Mouse (Mus musculus) C2C12 (cell line): Measurements from ENCODE around the gene March6. TPM values are rescaled to one million over a fixed set of nuclear protein-coding genes. Genes with fewer than 3 reads are reported as not detected.

Experiments
- H3K27me3 ChIP-seq: one replicate; pipeline ENCODE4 v1.6.1; 2011; ENCODE audit not compliant: control insufficient read depth, insufficient read depth, insufficient read length
- H3K36me3 ChIP-seq: one replicate; pipeline ENCODE4 v1.6.1; 2011; ENCODE audit not compliant: control insufficient read depth, insufficient read depth
- H3K4me3 ChIP-seq: one replicate; pipeline ENCODE4 v1.5.1; 2011; ENCODE audit warnings: mild to moderate bottlenecking, control low read depth; ENCODE audit not compliant: poor library complexity, insufficient read depth, severe bottlenecking
- H3K79me2 ChIP-seq: one replicate; pipeline ENCODE4 v1.6.1; 2011; ENCODE audit not compliant: control insufficient read depth, insufficient read depth
- H3K79me3 ChIP-seq: one replicate; pipeline ENCODE4 v1.6.1; 2011; ENCODE audit warnings: low read depth, control low read depth
- H3ac ChIP-seq: one replicate; pipeline ENCODE3; 2011; ENCODE audit warnings: low read depth; ENCODE audit not compliant: control insufficient read depth, insufficient read length
- CEBPB ChIP-seq: IDR thresholded peaks from one replicate; pipeline ENCODE4 v1.6.1; 2011; ENCODE audit warnings: low read depth, mild to moderate bottlenecking, control low read depth, moderate library complexity
- CTCF ChIP-seq: IDR thresholded peaks from one replicate; pipeline ENCODE4 v1.5.1; 2011; ENCODE audit not compliant: control insufficient read depth, insufficient read depth, insufficient read length
- FOSL1 ChIP-seq: IDR thresholded peaks from one replicate; pipeline ENCODE4 v1.8.0; 2011; ENCODE audit warnings: mild to moderate bottlenecking, low read length; ENCODE audit not compliant: poor library complexity, insufficient read depth, severe bottlenecking
- MAX ChIP-seq: IDR thresholded peaks from one replicate; pipeline ENCODE4 v1.6.1; 2011; ENCODE audit warnings: mild to moderate bottlenecking, control low read depth
- MYOD1 ChIP-seq: IDR thresholded peaks from one replicate; pipeline ENCODE4 v1.6.1; 2011; ENCODE audit warnings: low read depth; ENCODE audit not compliant: control insufficient read depth, insufficient read length
- MYOG ChIP-seq: IDR thresholded peaks from one replicate; pipeline ENCODE4 v1.6.1; 2011; ENCODE audit not compliant: control insufficient read depth, insufficient read length; ENCODE audit errors: extremely low read depth
- USF1 ChIP-seq: IDR thresholded peaks from one replicate; pipeline ENCODE4 v1.6.1; 2011; ENCODE audit warnings: low read depth, mild to moderate bottlenecking, control low read depth, moderate library complexity
- polyA plus RNA-seq: library from polyadenylated mRNA; unstranded; fragments of >200 nt; fragmentation: generic; extraction: Trizol; gene quantifications from one replicate; pipeline ENCODE4 v1.2.1, GENCODE M21; 2012; ENCODE audit warnings: missing spikeins

Gene March6
- polyA plus RNA-seq, 1 experiment = 22.5 TPM

DNA sequence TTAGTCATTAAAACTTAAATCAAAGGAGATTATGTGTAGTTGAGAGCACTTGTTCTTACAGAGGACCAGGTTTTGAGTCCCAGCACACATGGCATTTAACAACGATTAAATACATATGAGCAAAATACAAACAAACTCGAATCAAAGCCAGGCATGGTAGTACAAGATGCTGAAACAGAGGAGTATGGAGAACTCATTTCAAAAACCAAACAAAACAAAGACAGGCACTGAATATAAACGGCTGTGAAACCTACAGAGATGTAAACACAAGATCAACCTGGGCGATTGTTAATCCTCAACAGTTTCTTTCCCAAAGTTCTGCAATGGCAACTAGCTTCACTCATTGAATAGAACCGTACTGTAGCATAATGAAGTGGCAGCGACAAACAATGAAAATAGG lies 1.8 kb downstream of the March6 start:
- no peak overlapping the region for H3K4me3 ChIP-seq
- peaks cover 63% of the 10 kb centered on the region for H3K79me3 ChIP-seq
- H3K36me3 ChIP-seq = no peaks in the 10 kb centered on the region
- no peak overlapping the region for H3ac ChIP-seq
- H3K79me2 ChIP-seq = peaks cover 70% of the 10 kb centered on the region
- TF ChIP-seq CTCF = no peak
- TF ChIP-seq MAX = no peak
- H3K27me3 ChIP-seq = no peaks in the 10 kb centered on the region

DNA sequence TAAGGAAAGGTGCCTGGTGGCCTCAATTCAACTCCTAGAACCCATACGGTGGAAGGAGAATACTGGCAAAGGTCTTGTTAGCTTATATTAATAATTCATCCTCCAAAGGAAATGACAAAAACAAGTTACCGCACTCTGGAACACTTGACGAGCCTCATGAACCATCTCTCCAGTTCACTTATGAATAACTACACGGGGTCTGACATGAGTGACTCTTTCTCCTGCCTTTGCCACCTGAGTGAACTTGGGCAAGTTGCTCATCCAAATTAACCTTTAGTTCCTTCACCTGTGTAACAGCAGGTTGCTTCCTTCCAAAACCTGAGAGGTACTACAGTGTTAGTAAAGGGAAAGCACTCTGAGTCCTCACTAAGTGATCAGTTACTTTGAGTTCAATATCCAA lies 2.4 kb downstream of the March6 start:
- Histone ChIP-seq H3K79me3 (peaks cover 70% of the 10 kb centered on the region), H3K36me3 (no peaks in the 10 kb centered on the region), H3K4me3 (no peak overlapping the region), H3K27me3 (no peaks in the 10 kb centered on the region), H3K79me2 (peaks cover 76% of the 10 kb centered on the region), H3ac (no peak overlapping the region)
- TF ChIP-seq USF1 (no peak), MYOG (no peak), CEBPB (no peak), MYOD1 (no peak), MAX (no peak), FOSL1 (no peak)

DNA sequence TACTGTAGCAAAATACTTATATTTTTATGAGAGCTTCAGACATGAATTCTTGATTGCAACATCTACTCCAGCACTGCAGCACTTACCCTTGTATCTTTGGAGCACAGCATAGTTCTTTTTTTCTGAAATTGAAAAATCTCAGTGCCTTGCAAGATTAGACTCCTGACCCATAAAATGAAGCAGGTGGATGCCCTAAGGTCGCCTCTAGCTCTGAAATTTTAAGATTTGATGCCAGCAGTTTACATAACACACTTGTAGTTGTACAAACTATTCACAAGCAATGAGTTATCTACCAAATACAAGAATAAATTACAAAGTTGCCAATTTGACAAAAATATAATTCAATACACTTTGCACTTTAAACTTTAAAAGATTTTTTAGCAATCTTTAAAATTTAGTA lies 4.4 kb downstream of the March6 start:
- no peak for TF ChIP-seq MYOD1
- TF ChIP-seq FOSL1 = no peak
- no peak for TF ChIP-seq MAX
- no peak for TF ChIP-seq MYOG
- no peak for TF ChIP-seq CTCF
- TF ChIP-seq USF1 = no peak
- no peak for TF ChIP-seq CEBPB
- peaks cover 93% of the 10 kb centered on the region for H3K79me2 ChIP-seq
- no peak overlapping the region for H3ac ChIP-seq
- H3K79me3 ChIP-seq = peaks cover 90% of the 10 kb centered on the region
- H3K36me3 ChIP-seq = no peaks in the 10 kb centered on the region
- no peaks in the 10 kb centered on the region for H3K27me3 ChIP-seq
- H3K4me3 ChIP-seq = no peak overlapping the region

DNA sequence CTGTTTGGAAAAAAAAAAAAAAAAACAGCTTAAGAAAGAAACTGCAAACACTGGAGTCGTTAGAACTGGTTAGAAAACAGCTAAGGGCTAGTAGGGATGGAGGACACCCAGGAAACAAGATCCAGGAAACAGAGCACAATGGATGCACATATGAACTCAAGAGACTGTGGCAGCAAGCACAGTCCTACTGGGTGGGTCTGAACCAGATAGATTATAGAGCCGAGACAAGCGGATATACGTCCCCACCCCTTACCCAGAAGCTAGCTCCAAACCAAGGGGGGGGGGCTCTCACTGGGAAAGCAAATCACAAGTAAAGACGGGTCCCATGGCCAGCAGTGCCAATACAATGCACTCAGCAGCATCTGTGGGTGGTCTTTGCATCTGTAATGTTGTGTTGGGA lies 11.9 kb downstream of the March6 start:
- TF ChIP-seq CEBPB (no peak), MAX (no peak), MYOD1 (no peak), MYOG (no peak), CTCF (no peak), FOSL1 (no peak), USF1 (no peak)
- Histone ChIP-seq H3K79me3 (peaks cover 94% of the 10 kb centered on the region), H3ac (no peak overlapping the region), H3K27me3 (no peaks in the 10 kb centered on the region), H3K79me2 (peaks cover 100% of the 10 kb centered on the region), H3K4me3 (no peak overlapping the region), H3K36me3 (no peaks in the 10 kb centered on the region)

DNA sequence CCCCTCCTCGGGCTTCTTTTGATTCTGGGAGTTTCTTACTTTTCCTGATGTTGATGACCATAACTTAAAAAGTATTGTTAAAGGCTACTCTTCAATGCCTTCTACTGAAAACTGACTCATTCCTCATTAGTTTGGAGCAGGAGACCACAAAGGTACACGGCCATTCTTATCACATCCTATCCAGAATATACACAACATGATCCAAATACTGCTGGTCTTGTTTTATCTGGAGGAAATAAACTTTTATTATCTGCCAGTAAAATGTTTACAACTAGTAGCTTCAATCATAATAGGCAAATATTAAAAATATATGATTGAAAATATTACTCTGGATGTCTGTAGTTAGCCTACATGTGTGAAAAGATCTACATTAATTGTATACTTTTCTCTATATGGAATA lies 12.5 kb downstream of the March6 start:
- H3K27me3 ChIP-seq = no peaks in the 10 kb centered on the region
- no peak overlapping the region for H3ac ChIP-seq
- H3K79me3 ChIP-seq = peaks cover 94% of the 10 kb centered on the region
- TF ChIP-seq FOSL1 (no peak), MAX (no peak), MYOG (no peak), CTCF (no peak), CEBPB (no peak), MYOD1 (no peak), USF1 (no peak)
- H3K36me3 ChIP-seq = no peaks in the 10 kb centered on the region
- H3K4me3 ChIP-seq = no peak overlapping the region
- H3K79me2 ChIP-seq = peaks cover 100% of the 10 kb centered on the region

DNA sequence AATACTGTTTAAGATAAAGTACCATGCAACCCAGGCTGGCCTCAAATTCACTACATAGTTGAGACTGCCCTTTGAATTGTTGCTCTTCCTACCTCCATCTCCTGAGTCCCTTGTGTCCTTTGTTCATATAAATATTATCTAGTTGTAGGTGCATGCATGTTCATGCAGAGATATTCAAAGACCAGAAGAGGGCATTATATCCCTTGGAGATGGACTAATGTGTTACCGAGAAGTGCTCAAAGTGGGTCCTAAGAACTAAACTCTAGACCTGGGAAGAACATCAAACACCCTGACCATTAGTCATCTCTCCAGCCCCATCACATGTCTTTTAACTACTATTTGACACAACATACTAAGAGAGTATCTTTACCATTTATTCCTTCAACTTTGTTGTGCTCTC lies 13.7 kb downstream of the March6 start:
- TF ChIP-seq MYOG = no peak
- no peak for TF ChIP-seq MAX

DNA sequence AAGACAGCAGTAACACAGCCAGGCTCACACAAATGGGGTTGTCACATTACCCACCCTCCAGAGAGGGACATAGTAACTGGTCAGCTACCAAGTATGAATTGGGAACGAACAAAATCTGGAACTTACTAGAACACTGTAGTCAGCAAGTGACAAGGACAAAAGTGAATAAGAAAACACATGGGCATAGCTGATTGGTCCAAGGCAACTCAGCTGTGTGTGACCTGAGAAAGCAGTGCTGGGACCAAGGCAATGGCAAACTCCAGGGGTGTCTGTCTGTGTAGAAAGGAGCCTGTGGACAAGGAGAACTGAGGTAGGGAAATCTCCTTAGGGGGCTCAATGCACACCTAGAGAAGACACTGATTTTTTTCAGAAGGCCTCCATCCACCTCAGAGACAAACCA lies 19.1 kb downstream of the March6 start:
- Histone ChIP-seq H3K79me2 (peaks cover 92% of the 10 kb centered on the region), H3K27me3 (no peaks in the 10 kb centered on the region), H3K79me3 (peaks cover 81% of the 10 kb centered on the region), H3K36me3 (peaks cover 4% of the 10 kb centered on the region), H3K4me3 (no peak overlapping the region), H3ac (no peak overlapping the region)
- TF ChIP-seq MAX (no peak), CEBPB (no peak)

More for the DNA sequence above, 13.7 kb downstream of the March6 start:
- H3K4me3 ChIP-seq = no peak overlapping the region
- H3K79me3 ChIP-seq = peaks cover 93% of the 10 kb centered on the region
- H3K36me3 ChIP-seq = no peaks in the 10 kb centered on the region
- peaks cover 100% of the 10 kb centered on the region for H3K79me2 ChIP-seq
- no peak overlapping the region for H3ac ChIP-seq
- H3K27me3 ChIP-seq = no peaks in the 10 kb centered on the region
